Mouse (Mus musculus) urinary bladder, postnatal 10 days (tissue): Measurements from ENCODE around the gene Tspyl1.

Source experiments
- DNase-seq: peaks from one replicate; pipeline ENCODE4 v3.0.0; 2022; ENCODE audit warnings: low spot score

The Tspyl1 gene

DNA sequence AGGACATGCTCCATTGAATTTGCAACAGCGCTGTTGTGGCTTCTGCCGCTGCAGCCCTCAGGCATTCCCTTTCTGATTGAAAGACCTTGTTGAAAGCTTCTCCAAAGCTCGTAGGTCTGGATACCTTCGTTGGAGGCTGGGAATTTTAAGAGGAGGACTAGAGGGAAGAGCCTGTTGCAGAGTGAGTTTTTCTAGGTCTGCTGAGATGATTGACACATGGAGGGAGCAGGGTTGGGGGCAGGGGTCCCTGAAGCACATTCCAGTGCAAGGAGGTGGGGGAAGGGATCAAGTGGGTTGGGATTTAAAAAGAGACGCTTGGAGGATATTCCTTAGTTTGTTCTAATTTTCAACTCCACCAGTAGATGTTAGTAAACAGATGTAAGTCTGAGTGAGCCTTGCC lies 18.4 kb downstream of the Tspyl1 start:
- no peak for DNase-seq

DNA sequence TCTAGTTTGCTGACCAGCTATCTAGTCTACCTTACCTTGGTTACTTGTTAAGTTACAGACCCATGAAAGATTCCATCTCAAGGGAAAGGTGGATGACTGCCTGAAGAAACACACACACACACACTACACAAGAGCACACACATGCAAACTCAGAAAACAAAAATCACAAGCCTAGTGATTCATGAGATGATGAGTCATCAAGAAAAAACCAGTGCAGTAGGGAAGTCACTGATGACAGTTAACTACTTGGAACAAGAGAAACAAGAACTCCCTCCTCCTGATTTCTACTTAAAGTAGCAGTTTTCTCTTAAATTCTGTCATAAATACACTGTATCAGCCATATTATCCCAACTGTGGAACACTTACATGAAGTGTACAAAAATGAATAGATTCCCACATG lies 25.1 kb downstream of the Tspyl1 start:
- DNase-seq: no peak

GRCm38 (mm10) chr10:34309915-34310685 lies 28.1 kb downstream of the Tspyl1 start:
- no peak for DNase-seq

DNA sequence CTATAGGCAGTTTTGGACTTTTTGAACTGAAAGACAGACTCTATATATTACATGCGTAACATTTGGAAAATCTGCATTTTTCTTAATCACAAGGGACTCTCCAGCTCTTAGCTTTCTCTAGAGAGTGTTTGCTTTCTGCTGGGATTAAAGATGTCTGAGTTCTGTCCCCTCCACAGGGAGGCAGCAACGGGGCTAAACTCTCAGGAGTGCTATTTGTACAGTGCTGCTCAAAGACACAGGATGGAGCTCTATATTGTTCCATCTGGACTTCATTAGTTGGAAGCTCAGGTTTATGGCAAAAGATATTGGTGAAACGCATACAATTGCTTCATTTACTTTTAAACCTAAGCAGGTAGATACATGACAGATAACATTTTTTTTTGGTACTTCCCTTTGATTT lies 30.5 kb downstream of the Tspyl1 start:
- DNase-seq: no peak

- DNase-seq: no peak
These were observed 34.7 kb downstream of the Tspyl1 start for GRCm38 (mm10) chr10:34316571-34317216.

DNA sequence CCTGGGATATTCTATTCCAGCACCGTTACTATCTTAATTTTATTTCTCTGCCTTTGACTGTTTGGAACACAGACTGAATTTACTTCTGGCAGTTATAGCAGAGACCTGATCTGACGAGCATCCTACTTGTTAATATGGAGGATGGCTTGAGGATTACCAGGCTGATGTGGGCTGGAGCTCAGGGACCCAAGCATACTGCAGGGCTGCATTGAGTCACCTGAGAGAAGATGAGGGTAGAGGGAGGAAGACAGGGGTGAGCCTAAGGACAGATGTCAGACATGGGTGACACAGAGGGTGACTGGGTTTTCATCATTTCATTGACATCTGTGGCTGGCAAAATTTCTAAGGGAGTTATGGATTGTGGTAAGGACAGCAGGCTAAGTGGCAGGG lies 35.2 kb downstream of the Tspyl1 start:
- no peak for DNase-seq

GRCm38 (mm10) chr10:34320809-34321208 lies 38.8 kb downstream of the Tspyl1 start:
- DNase-seq: no peak

- no peak for DNase-seq
These were observed 44.7 kb downstream of the Tspyl1 start for GRCm38 (mm10) chr10:34326701-34327100.

GRCm38 (mm10) chr10:34327144-34327543 lies 45.2 kb downstream of the Tspyl1 start:
- DNase-seq: no peak

GRCm38 (mm10) chr10:34328310-34328709 lies 46.3 kb downstream of the Tspyl1 start:
- no peak for DNase-seq
